Mouse (Mus musculus) ES-E14 (cell line): ENCODE measurements around the gene Bicra. TPM values are rescaled to one million over a fixed set of nuclear protein-coding genes. Genes with fewer than 3 reads are reported as not detected.
A peak's percentile ranks its signal among the peaks of the same experiment; 100 is the strongest.

Experiments
- DNase-seq: peaks from one replicate; pipeline ENCODE4 v3.0.0-alpha.2; 2013; ENCODE audit warnings: low read depth, low spot score
- H3K27ac ChIP-seq: 2 replicates; pipeline ENCODE4 v1.5.1; 2012; ENCODE audit warnings: low read depth, mild to moderate bottlenecking, low read length, moderate library complexity, mixed read lengths; ENCODE audit not compliant: poor library complexity, insufficient read depth, severe bottlenecking
- H3K36me3 ChIP-seq: 2 replicates; pipeline ENCODE4 v1.6.1; 2012; ENCODE audit warnings: mild to moderate bottlenecking, low read length, moderate library complexity, mixed read lengths; ENCODE audit not compliant: control insufficient read depth, poor library complexity, insufficient read depth, severe bottlenecking
- H3K4me1 ChIP-seq, 2 experiments: fragments of 150-350 bp in 1 of 2; sonication (generic) in 1 of 2; 2 replicates each; pipeline ENCODE4 v1.6.1; 2012; ENCODE audit warnings: low read length in 2 of 2, mild to moderate bottlenecking in 1 of 2, mixed read lengths in 1 of 2; ENCODE audit not compliant: control insufficient read depth in 2 of 2, insufficient read depth in 2 of 2, poor library complexity in 1 of 2
- H3K4me3 ChIP-seq, 2 experiments: fragments of 150-350 bp in 1 of 2; sonication (generic) in 1 of 2; 2 replicates each; pipeline ENCODE4 v1.5.1; 2012; ENCODE audit warnings: low read length in 2 of 2, low read depth in 1 of 2, mild to moderate bottlenecking in 1 of 2, mixed read lengths in 1 of 2; ENCODE audit not compliant: insufficient read depth in 1 of 2, poor library complexity in 1 of 2, severe bottlenecking in 1 of 2
- H3K9ac ChIP-seq: 2 replicates; pipeline ENCODE4 v1.6.1; 2012; ENCODE audit warnings: low read depth, mild to moderate bottlenecking, low read length, mixed read lengths; ENCODE audit not compliant: poor library complexity, insufficient read depth, severe bottlenecking
- H3K9me3 ChIP-seq: fragments of 150-350 bp; sonication (generic); 2 replicates; pipeline ENCODE4 v1.6.1; 2012; ENCODE audit warnings: low read depth, mild to moderate bottlenecking, low read length; ENCODE audit not compliant: control insufficient read depth, insufficient read depth
- CHD2 ChIP-seq: IDR thresholded peaks from 2 replicates; pipeline ENCODE4 v1.6.1; 2014; ENCODE audit warnings: mild to moderate bottlenecking, low read depth, low read length, inconsistent platforms
- HCFC1 ChIP-seq: IDR thresholded peaks from 2 replicates; pipeline ENCODE4 v1.6.1; 2012; ENCODE audit warnings: low read length, inconsistent platforms, borderline replicate concordance; ENCODE audit not compliant: insufficient read depth
- MAFK ChIP-seq: IDR thresholded peaks from 2 replicates; pipeline ENCODE4 v1.6.1; 2014; ENCODE audit warnings: mild to moderate bottlenecking, low read depth, low read length, inconsistent platforms; ENCODE audit not compliant: insufficient read depth
- ZC3H11A ChIP-seq: IDR thresholded peaks from 2 replicates; pipeline ENCODE4 v1.6.1; 2012; ENCODE audit warnings: low read depth, mild to moderate bottlenecking, inconsistent platforms, low read length, borderline replicate concordance
- ZNF384 ChIP-seq: IDR thresholded peaks from 2 replicates; pipeline ENCODE4 v1.6.1; 2012; ENCODE audit warnings: low read depth, low read length, inconsistent platforms
- in situ Hi-C, 2 experiments: fragments of 600-800 bp; cut with MboI; formaldehyde crosslinking; loops; one replicate each; pipeline ENCODE4 v1.15.1; 2025; ENCODE audit warnings: low sequenced_read_pairs in 2 of 2, inconsistent platforms in 1 of 2; ENCODE audit not compliant: unreplicated experiment in 2 of 2
- total RNA-seq: library from RNA; depleted of rRNA; stranded (reverse); fragments of 300-350 nt; gene quantifications from 2 replicates; pipeline ENCODE4 v1.2.3, GENCODE M21; 2012; rRNA removed

The Bicra gene
- total RNA-seq: 3.5 and 3.6 TPM in 2 replicates

GRCm38 (mm10) chr7:16047338-16048146 is at the start of gene Bicra:
Bicra (minus strand) TSS chr7:16047921.
- H3K9me3 ChIP-seq: no peaks in the 10 kb centered on the region
- peak within 1 kb of the TSS; percentile 88 for H3K9ac ChIP-seq
- TF ChIP-seq ZNF384 (peak; percentile 74; the same call in 1 of the 2 replicates), ZC3H11A (no peak), CHD2 (no peak), MAFK (0 out of 2 replicates have a peak, but pooled peaks have one; percentile 2), HCFC1 (0 out of 2 replicates have a peak, but pooled peaks have one; percentile 27)
- no peaks in the 10 kb centered on the region for H3K36me3 ChIP-seq
- 0 out of 2 replicates have a peak within 1 kb of the TSS, but pooled peaks have one; percentile 25 for H3K27ac ChIP-seq
- H3K4me1 ChIP-seq: peaks cover 7 to 13% of the 10 kb centered on the region in 2 experiments; a peak in 3 of 4 replicates
- DNase-seq: no peak
- H3K4me3 ChIP-seq: peak within 1 kb of the TSS; percentile 81 to 85
- in situ Hi-C loops: no loop called here

GRCm38 (mm10) chr7:16094592-16094991 is 46.9 kb upstream of the Bicra start:
- Histone ChIP-seq H3K4me3 (no peak overlapping the region), H3K9me3 (no peaks in the 10 kb centered on the region), H3K9ac (no peak overlapping the region), H3K4me1 (peaks cover 3 to 5% of the 10 kb centered on the region in 2 experiments; a peak in 2 of 4 replicates), H3K36me3 (no peaks in the 10 kb centered on the region), H3K27ac (no peak overlapping the region)
- TF ChIP-seq ZC3H11A: no peak
- TF ChIP-seq HCFC1: no peak
- TF ChIP-seq ZNF384: no peak
- TF ChIP-seq MAFK: no peak
- TF ChIP-seq CHD2: no peak
- in situ Hi-C loops: no loop called here
- no peak for DNase-seq

- Histone ChIP-seq H3K4me1 (no peaks in the 10 kb centered on the region), H3K9ac (no peak overlapping the region), H3K9me3 (no peaks in the 10 kb centered on the region), H3K36me3 (no peaks in the 10 kb centered on the region), H3K27ac (no peak overlapping the region), H3K4me3 (no peak overlapping the region)
- TF ChIP-seq CHD2: no peak
- no peak for DNase-seq
- in situ Hi-C loops: no loop called here
Observed at GRCm38 (mm10) chr7:16087587-16087986, 39.9 kb upstream of the Bicra start.

GRCm38 (mm10) chr7:16083361-16083760 is 35.6 kb upstream of the Bicra start:
- no peak for DNase-seq
- no peak overlapping the region for H3K27ac ChIP-seq
- TF ChIP-seq CHD2 (no peak), HCFC1 (no peak), ZC3H11A (no peak), MAFK (no peak), ZNF384 (no peak)
- no peaks in the 10 kb centered on the region for H3K4me1 ChIP-seq
- H3K4me3 ChIP-seq: no peak overlapping the region
- H3K9ac ChIP-seq: no peak overlapping the region
- H3K9me3 ChIP-seq: no peaks in the 10 kb centered on the region
- no peaks in the 10 kb centered on the region for H3K36me3 ChIP-seq
- in situ Hi-C loops: no loop called here
